Mouse (Mus musculus): ENCODE measurements around the gene Vmn1r227. TPM values are rescaled to one million over a fixed set of nuclear protein-coding genes. Genes with fewer than 3 reads are reported as not detected.

The Vmn1r227 gene
- not detected for total RNA-seq (2021)
- long read RNA-seq, experiment 1, result 0 reads
- long read RNA-seq, experiment 2, result 0 reads

DNA sequence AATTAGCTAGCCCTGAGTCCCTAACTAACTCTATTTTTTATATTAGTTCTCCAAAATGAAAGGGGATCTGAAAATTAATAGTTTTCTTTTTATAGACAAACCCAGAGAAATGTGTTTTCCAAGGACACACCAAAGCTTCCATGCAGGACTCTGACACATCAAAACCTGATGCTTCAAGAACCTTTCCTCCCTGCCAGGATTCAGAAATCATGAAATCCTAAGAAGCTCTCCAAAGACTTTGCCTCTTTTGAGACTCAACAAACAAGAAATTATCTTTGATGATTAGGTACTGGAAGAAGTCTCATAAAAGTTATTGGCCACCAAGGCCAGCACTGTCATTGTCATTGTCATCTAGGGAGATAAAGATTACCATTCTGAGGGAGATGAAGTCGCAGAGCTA is at the start of gene Vmn1r227:
TSS of gene Vmn1r227 (plus strand) at position 301 of the 400 bp plus-strand sequence.
- no peak for DNase-seq

DNA sequence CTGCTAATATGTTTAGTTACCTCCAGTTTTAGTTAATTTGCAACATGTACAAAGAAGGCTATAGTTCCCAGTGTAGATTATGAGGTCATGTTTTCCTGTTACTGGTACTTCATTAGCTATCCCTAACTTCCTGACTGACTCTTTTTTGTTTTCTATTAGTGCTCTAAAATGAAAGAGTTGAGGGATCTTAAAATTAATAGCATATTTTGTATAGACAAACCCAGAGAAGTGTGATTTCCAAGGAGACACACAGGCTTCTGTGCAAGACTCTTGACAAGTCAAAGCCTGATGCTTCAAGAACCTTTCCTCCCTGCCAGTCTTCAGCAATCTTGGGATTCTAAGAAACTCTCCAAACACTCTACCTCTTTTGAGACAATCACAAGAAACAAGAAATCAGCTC is 47.1 kb upstream of the Vmn1r227 start, which contains the start of gene Vmn1r226:
TSS of gene Vmn1r226 (plus strand) at position 301 of the 400 bp plus-strand sequence.
- no peak for DNase-seq

DNA sequence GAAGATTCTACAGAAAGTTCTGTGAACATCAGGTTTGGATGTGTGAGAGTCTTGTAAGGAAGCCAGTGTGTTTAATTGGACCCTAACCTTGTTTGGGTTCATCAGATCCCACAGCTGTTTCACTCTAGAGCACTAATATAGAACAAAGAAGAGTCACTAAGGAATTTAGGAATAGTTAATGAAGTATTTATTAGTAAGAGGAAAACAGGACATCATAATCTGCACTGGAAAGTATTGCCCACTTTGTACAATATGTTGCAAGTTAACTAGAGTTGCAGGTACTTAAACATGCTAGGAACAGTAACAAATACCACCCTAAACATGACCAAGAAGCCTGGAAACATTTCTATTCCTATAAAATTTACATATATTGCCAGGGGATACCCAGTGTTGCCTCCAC is 56.4 kb downstream of the Vmn1r227 start, which contains the start of gene Vmn1r228:
TSS of gene Vmn1r228 (minus strand) at position 101 of the 400 bp plus-strand sequence.
- no peak for DNase-seq

Other genes starting within 250 kb of the Vmn1r227 start
- not detected for gene Vmn2r108, start 248.5 kb upstream of the Vmn1r227 start, total RNA-seq (2021)
- not detected for gene Vmn1r225, start 231.7 kb upstream of the Vmn1r227 start, total RNA-seq (2021)
- not detected for gene Vmn2r109, start 165.1 kb upstream of the Vmn1r227 start, total RNA-seq (2021)
- gene Vmn2r110, start 133.4 kb upstream of the Vmn1r227 start, total RNA-seq (2021), result not detected
- gene Fpr-rs3, start 105.0 kb upstream of the Vmn1r227 start, total RNA-seq (2021), result not detected
- not detected for gene Vmn1r226, start 47.0 kb upstream of the Vmn1r227 start, total RNA-seq (2021)
- not detected for gene Vmn1r228, start 56.3 kb downstream of the Vmn1r227 start, total RNA-seq (2021)
- under 1 TPM in 1 of 2 experiments, not detected in 1; 0.02 TPM for gene Vmn1r229, start 81.7 kb downstream of the Vmn1r227 start, total RNA-seq (2021)
- not detected for gene Vmn1r230, start 110.6 kb downstream of the Vmn1r227 start, total RNA-seq (2021)
- not detected for gene Vmn1r231, start 175.2 kb downstream of the Vmn1r227 start, total RNA-seq (2021)
- not detected for gene Vmn1r232, start 189.9 kb downstream of the Vmn1r227 start, total RNA-seq (2021)
- 100 to 1,000 TPM; 137 to 146 TPM for gene Ppp2r1a, start 215.5 kb downstream of the Vmn1r227 start, total RNA-seq (2021)

Measured in gastrocnemius, postnatal 10 days (tissue).